Mouse (Mus musculus) intestine, embryonic 16.5 days (tissue): ENCODE measurements around the gene Rab37. TPM values are rescaled to one million over a fixed set of nuclear protein-coding genes. Genes with fewer than 3 reads are reported as not detected.

ENCODE experiments used
- ATAC-seq: fragments of 200-750 bp; cut with Nextera tagmentation; 2 replicates; pipeline ENCODE4 v1.8.0; 2017; ENCODE audit warnings: moderate TSS enrichment, moderate library complexity
- H3K27ac ChIP-seq: fragments of 300-500 bp; sonication (generic); 2 replicates; pipeline ENCODE4 v1.5.1; 2014; ENCODE audit warnings: mild to moderate bottlenecking, low read length
- H3K27me3 ChIP-seq: fragments of 300-500 bp; sonication (generic); replicated peaks from 2 replicates; pipeline ENCODE4 v1.6.1; 2014; ENCODE audit warnings: low read length, control low read depth, mixed read lengths; ENCODE audit not compliant: control insufficient read depth, insufficient read depth
- H3K36me3 ChIP-seq: fragments of 300-500 bp; sonication (generic); 2 replicates; pipeline ENCODE4 v1.6.1; 2014; ENCODE audit warnings: low read length, control low read depth; ENCODE audit not compliant: control insufficient read depth, insufficient read depth
- H3K4me1 ChIP-seq: fragments of 300-500 bp; sonication (generic); 2 replicates; pipeline ENCODE4 v1.6.1; 2014; ENCODE audit warnings: low read length, control low read depth, mixed read lengths; ENCODE audit not compliant: control insufficient read depth, insufficient read depth
- H3K4me2 ChIP-seq: fragments of 300-500 bp; sonication (generic); 2 replicates; pipeline ENCODE4 v1.6.1; 2014; ENCODE audit warnings: low read depth, low read length, control low read depth
- H3K4me3 ChIP-seq: fragments of 300-500 bp; sonication (generic); 2 replicates; pipeline ENCODE4 v1.5.1; 2014; ENCODE audit warnings: mild to moderate bottlenecking, low read length
- H3K9ac ChIP-seq: fragments of 300-500 bp; sonication (generic); 2 replicates; pipeline ENCODE4 v1.6.1; 2014; ENCODE audit warnings: low read depth, low read length
- H3K9me3 ChIP-seq: fragments of 300-500 bp; sonication (generic); 2 replicates; pipeline ENCODE4 v1.6.1; 2016; ENCODE audit warnings: low read length, control low read depth; ENCODE audit not compliant: control insufficient read depth
- WGBS: fragments of 180-500 bp; shearing (Covaris S2); extraction: QIAGEN DNeasy Blood & Tissue Kit; methylation state at CpG from one replicate; pipeline ENCODE4 v1.1.7; 2014; 5-methylcytosine and 5-hydroxymethylcytosine counted together
- polyA plus RNA-seq: library from polyadenylated mRNA; unstranded; fragments of >200 nt; fragmentation: Nextera tagmentation; extraction: Ambion mirVana; gene quantifications from 2 replicates; pipeline ENCODE4 v1.2.1, GENCODE M21; 2015

Gene Rab37
- polyA plus RNA-seq, 1 experiment from 2014 or later = 4.2 TPM

DNA sequence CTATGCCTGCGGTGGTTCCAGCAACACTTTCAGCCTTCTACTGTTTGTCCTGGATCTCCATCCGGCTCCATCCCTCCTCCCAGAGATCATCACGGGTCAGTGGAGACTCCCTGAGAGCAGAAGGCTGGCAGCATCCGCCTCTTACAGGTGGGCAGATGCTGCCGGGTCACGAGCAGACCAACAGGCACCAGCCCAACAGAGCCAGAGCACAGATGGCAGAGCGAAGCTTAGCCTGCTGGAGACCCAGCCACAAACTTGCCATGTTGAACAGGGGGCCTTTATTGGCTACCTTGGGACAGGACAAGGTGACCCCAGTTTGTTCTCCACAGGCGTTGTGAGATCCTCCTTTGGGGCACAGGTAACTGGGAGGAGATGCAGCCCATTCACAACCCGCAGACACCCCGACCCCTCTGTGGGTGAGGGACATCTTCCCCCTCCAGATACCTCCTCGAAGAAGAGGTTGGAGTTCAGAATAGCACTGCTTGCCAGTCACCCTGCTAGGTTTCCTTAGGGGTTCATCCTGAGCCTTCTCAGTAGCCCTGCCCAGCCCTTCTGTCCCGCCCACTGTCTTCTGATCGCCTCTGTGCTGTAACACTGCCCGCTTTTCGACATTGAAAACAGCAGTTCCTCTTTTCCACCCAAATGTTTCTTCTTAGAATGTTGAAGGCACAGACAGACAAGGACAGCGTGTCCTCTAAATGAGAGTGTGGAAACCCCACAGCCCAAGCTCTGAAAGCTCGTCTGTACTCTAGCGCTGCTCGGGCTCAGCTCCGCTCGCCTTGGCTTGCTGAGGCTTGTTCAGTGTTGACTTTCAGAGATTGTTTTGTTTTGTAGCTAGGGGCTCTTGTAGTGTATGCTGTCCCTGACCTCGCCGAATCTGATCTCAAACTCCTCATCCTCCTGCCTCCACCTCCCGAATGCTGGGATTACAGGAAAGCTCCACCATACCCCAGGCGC is 117.8 kb downstream of the Rab37 start:
- no peak overlapping the region for H3K4me2 ChIP-seq
- no peak overlapping the region for H3K4me3 ChIP-seq
- WGBS = 82% methylated on average over 25 of the region's 25 CpGs
- H3K9me3 ChIP-seq = no peaks in the 10 kb centered on the region
- no peaks in the 10 kb centered on the region for H3K36me3 ChIP-seq
- no peaks in the 10 kb centered on the region for H3K27me3 ChIP-seq
- H3K27ac ChIP-seq = no peak overlapping the region
- no peak overlapping the region for H3K9ac ChIP-seq
- ATAC-seq = no peak
- no peaks in the 10 kb centered on the region for H3K4me1 ChIP-seq

DNA sequence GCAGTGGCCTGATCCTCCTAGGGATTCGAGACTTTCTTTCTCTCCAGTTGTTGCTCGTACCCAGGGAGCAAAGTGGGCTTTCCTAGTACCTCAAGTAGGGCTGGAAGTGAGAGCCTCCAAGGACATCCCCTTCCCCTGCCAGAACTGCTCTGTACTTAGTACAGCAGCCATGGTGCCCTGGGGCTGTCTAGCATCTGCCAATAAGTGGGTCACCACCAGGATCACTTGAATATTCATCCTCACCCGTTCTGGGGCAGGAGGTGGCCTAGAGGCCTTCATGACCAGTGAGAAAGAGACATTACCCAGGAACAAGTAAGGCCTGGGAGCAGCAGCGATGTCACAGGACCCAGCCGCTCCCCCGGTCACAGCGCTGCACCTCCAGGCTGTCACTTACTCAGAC is 118.7 kb downstream of the Rab37 start:
- ATAC-seq = no peak
- Histone ChIP-seq H3K4me3 (no peak overlapping the region), H3K4me2 (no peak overlapping the region), H3K27ac (no peak overlapping the region), H3K9ac (no peak overlapping the region), H3K9me3 (no peaks in the 10 kb centered on the region), H3K4me1 (no peaks in the 10 kb centered on the region), H3K27me3 (no peaks in the 10 kb centered on the region), H3K36me3 (no peaks in the 10 kb centered on the region)
- WGBS = 83% methylated on average over 7 of the region's 7 CpGs

Other genes with a start within 250 kb of the Rab37 start
- 10.5 and 10.9 TPM in 2 replicates for gene Gprc5c, start 240.3 kb upstream of the Rab37 start, polyA plus RNA-seq
- 2.5 and 2.6 TPM in 2 replicates for gene Cd300a, start 201.4 kb upstream of the Rab37 start, polyA plus RNA-seq
- gene Cd300lb, start 157.0 kb upstream of the Rab37 start, polyA plus RNA-seq = 0.23 and 0.33 TPM in 2 replicates
- gene Cd300c, start 122.3 kb upstream of the Rab37 start, polyA plus RNA-seq = not detected in 2 replicates
- 0.16 and 0.22 TPM in 2 replicates for gene Cd300ld, start 101.5 kb upstream of the Rab37 start, polyA plus RNA-seq
- 2.2 and 3.5 TPM in 2 replicates for gene Cd300c2, start 89.6 kb upstream of the Rab37 start, polyA plus RNA-seq
- not detected in 2 replicates for gene Cd300ld2, start 75.2 kb upstream of the Rab37 start, polyA plus RNA-seq
- not detected in 2 replicates for gene Cd300ld4, start 64.4 kb upstream of the Rab37 start, polyA plus RNA-seq
- not detected in 2 replicates for gene Cd300ld5, start 53.7 kb upstream of the Rab37 start, polyA plus RNA-seq
- not detected in 2 replicates for gene Cd300ld3, start 43.0 kb upstream of the Rab37 start, polyA plus RNA-seq
- 0.12 and 0.42 TPM in 2 replicates for gene Cd300e, start 29.3 kb upstream of the Rab37 start, polyA plus RNA-seq
- gene Cd300lf, start 42.6 kb downstream of the Rab37 start, polyA plus RNA-seq = 1.2 and 1.6 TPM in 2 replicates
- gene Slc9a3r1, start 71.9 kb downstream of the Rab37 start, polyA plus RNA-seq = 380 and 424 TPM in 2 replicates
- 11.6 and 13.2 TPM in 2 replicates for gene Tmem104, start 96.1 kb downstream of the Rab37 start, polyA plus RNA-seq
- gene Nat9, start 96.4 kb downstream of the Rab37 start, polyA plus RNA-seq = 24.9 and 26.5 TPM in 2 replicates
- gene Grin2c, start 175.8 kb downstream of the Rab37 start, polyA plus RNA-seq = 0.06 TPM in 1 of 2 replicates, not detected in the other
- gene Fdxr, start 185.6 kb downstream of the Rab37 start, polyA plus RNA-seq = 21.7 and 22.9 TPM in 2 replicates
- gene Fads6, start 206.2 kb downstream of the Rab37 start, polyA plus RNA-seq = 1.2 and 1.5 TPM in 2 replicates
- 0.11 TPM in 1 of 2 replicates, not detected in the other for gene Otop2, start 215.7 kb downstream of the Rab37 start, polyA plus RNA-seq
- gene Ush1g, start 230.6 kb downstream of the Rab37 start, polyA plus RNA-seq = 0.06 and 0.11 TPM in 2 replicates
- gene Otop3, start 243.3 kb downstream of the Rab37 start, polyA plus RNA-seq = 1.5 and 2.1 TPM in 2 replicates